Comparison of ENCODE assay signal across 12 mouse cellular contexts in the genomic region with DNA sequence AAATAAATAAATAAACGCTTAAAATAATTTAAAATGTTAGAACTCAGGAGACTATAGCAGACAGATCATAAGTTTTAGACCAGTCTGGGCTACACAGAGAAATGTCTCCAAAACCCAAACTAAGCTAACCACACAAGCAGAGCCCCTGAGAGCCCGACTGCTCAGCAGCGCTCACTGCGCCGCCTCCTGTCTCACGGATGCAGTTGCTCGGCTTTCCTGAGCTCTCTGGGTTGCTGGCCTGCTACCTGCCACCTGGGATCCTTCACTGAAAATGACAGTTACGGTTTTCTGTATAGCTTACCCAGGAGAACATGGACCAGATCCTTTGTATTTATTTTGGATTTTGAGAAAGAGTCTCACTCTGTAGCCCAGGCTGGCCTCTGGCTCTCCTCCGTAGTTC. TPM values are rescaled to one million over a fixed set of nuclear protein-coding genes. Genes with fewer than 3 reads are reported as not detected.
DNase-seq lines count a peak whose midpoint lies in the region; ATAC-seq and TF ChIP-seq lines count a peak whose summit lies in the region.
"Had no signal": no experiment of that assay in that cellular context is flagged by ENCODE, and none has a peak within 500 bp of the region (broad histone marks: within the 10 kb centered on the region; RNA-seq: fewer than 3 reads in every experiment).

No protein-coding gene starts in this region.

- no peaks in the 10 kb centered on the region for H3K27me3 ChIP-seq in CH12.LX (replicated peaks)
- no peaks in the 10 kb centered on the region for H3K27me3 ChIP-seq in embryonic facial prominence, embryonic 15.5 days
- no peaks in the 10 kb centered on the region for H3K27me3 ChIP-seq in stomach, postnatal 0 days (ENCODE audit: control insufficient read depth, insufficient read depth, low read length)

- WGBS in embryonic facial prominence, embryonic 15.5 days = 43% methylated on average over 9 of the region's 9 CpGs
- 41% methylated on average over 9 of the region's 9 CpGs for WGBS in stomach, postnatal 0 days

- 0 out of 2 replicates have a peak overlapping the region, but pooled peaks have one; percentile 8 for H3K9ac ChIP-seq in CH12.LX (ENCODE audit: insufficient read depth, low read depth)
- H3K9ac ChIP-seq in embryonic facial prominence, embryonic 15.5 days = no peak overlapping the region
- H3K9ac ChIP-seq in stomach, postnatal 0 days (ENCODE audit: low read length) = no peak overlapping the region

- TF ChIP-seq POLR2A in CH12.LX (IDR thresholded peaks at IDR 0.05; ENCODE audit: low read depth, low read length) = no peak

- no peak for ATAC-seq in embryonic facial prominence, embryonic 15.5 days (ENCODE audit: insufficient number of reproducible peaks, low FRiP score, low TSS enrichment, low read depth)
- ATAC-seq in stomach, postnatal 0 days (ENCODE audit: low FRiP score, low TSS enrichment) = no peak
- ATAC-seq: midbrain, embryonic 16.5 days had no signal

- H3K36me3 ChIP-seq in CH12.LX (replicated peaks in 1 of 2; ENCODE audit: control insufficient read depth in 1 of 2, insufficient read depth in 1 of 2, low read length in 1 of 2) = peaks cover 50 to 93% of the 10 kb centered on the region in 2 experiments
- peaks cover 5% of the 10 kb centered on the region for H3K36me3 ChIP-seq in embryonic facial prominence, embryonic 15.5 days
- no peaks in the 10 kb centered on the region for H3K36me3 ChIP-seq in stomach, postnatal 0 days (ENCODE audit: control insufficient read depth, insufficient read depth, low read length)

- H3K79me2 ChIP-seq in CH12.LX (replicated peaks; ENCODE audit: control insufficient read depth, extremely low read depth, insufficient read depth, poor library complexity, severe bottlenecking) = peaks cover 9% of the 10 kb centered on the region

- peaks cover 22% of the 10 kb centered on the region for H3K9me3 ChIP-seq in CH12.LX (replicated peaks; ENCODE audit: low read length)
- H3K9me3 ChIP-seq in embryonic facial prominence, embryonic 15.5 days (replicated peaks) = no peaks in the 10 kb centered on the region
- H3K9me3 ChIP-seq in stomach, postnatal 0 days (ENCODE audit: control insufficient read depth, low read length) = no peaks in the 10 kb centered on the region
- H3K9me3 ChIP-seq: heart, embryonic 10.5 days had no signal

- 0 out of 2 replicates have a peak overlapping the region, but pooled peaks have one; percentile 17 for H3K4me2 ChIP-seq in CH12.LX (ENCODE audit: insufficient read depth, low read depth, poor library complexity, severe bottlenecking)
- no peak overlapping the region for H3K4me2 ChIP-seq in embryonic facial prominence, embryonic 15.5 days (replicated peaks)
- H3K4me2 ChIP-seq in stomach, postnatal 0 days (replicated peaks; ENCODE audit: low read depth) = no peak overlapping the region

- dilution Hi-C loops in CH12.LX (cut with MboI; ENCODE audit: extremely low pct_ligation_motif_present, extremely low pct_unique_long_range_greater_than_20kb, low sequenced_read_pairs) = no loop called here

- peaks cover 0 to 24% of the 10 kb centered on the region in 2 experiments; a peak in 3 of 4 replicates for H3K4me1 ChIP-seq in CH12.LX (ENCODE audit: control insufficient read depth in 1 of 2, insufficient read depth in 2 of 2)
- peaks cover under 1% of the 10 kb centered on the region; the same call in 1 of the 2 replicates for H3K4me1 ChIP-seq in embryonic facial prominence, embryonic 15.5 days
- no peaks in the 10 kb centered on the region for H3K4me1 ChIP-seq in stomach, postnatal 0 days (replicated peaks; ENCODE audit: control insufficient read depth, insufficient read depth)

- DNase-seq in kidney, postnatal 4 days = peak; percentile 45 to 57
- DNase-seq in kidney, postnatal 36 days = no peak
- DNase-seq in CH12.LX (ENCODE audit: extremely low read depth) = no peak
- no peak for DNase-seq in stomach, postnatal 0 days (ENCODE audit: low spot score)
- no peak for DNase-seq in layer of hippocampus, adult 11-12 months (ENCODE audit: low spot score)
- DNase-seq in kidney, adult 18-20 months = no peak
- no peak for DNase-seq in kidney, postnatal 14 days
- DNase-seq: adrenal gland, adult 8-10 months; cerebellum, adult 2 months had no signal

- no peak overlapping the region for H3K4me3 ChIP-seq in CH12.LX (replicated peaks in 1 of 3; ENCODE audit: low read depth in 2 of 3, low read length in 2 of 3, poor library complexity in 1 of 3)
- no peak overlapping the region for H3K4me3 ChIP-seq in embryonic facial prominence, embryonic 15.5 days (replicated peaks)
- no peak overlapping the region for H3K4me3 ChIP-seq in stomach, postnatal 0 days (ENCODE audit: low read depth, low read length)
- H3K4me3 ChIP-seq: heart, embryonic 10.5 days had no signal

- H3K27ac ChIP-seq in CH12.LX (ENCODE audit: insufficient read depth, low read depth) = peak overlapping the region; percentile 38; the same call in 1 of the 2 replicates
- peak overlapping the region; percentile 28; the same call in 1 of the 2 replicates for H3K27ac ChIP-seq in embryonic facial prominence, embryonic 15.5 days (replicated peaks)
- peak overlapping the region; percentile 56; the same call in 1 of the 2 replicates for H3K27ac ChIP-seq in stomach, postnatal 0 days (replicated peaks)
- H3K27ac ChIP-seq: heart, embryonic 10.5 days had no signal

- TF ChIP-seq EP300 in CH12.LX (IDR thresholded peaks at IDR 0.05; ENCODE audit: low read length) = no peak
- TF ChIP-seq EP300 in stomach, postnatal 0 days (optimal IDR thresholded peaks at IDR 0.05) = no peak

- TF ChIP-seq CTCF in CH12.LX (conservative IDR thresholded peaks at IDR 0.05 in 1 of 2, IDR thresholded peaks at IDR 0.05 in 1 of 2; ENCODE audit: low read depth in 2 of 2, low read length in 2 of 2) = peak in 1 of 2 experiments; percentile 52; a peak in 2 of 4 replicates
- peak; percentile 59 for TF ChIP-seq CTCF in stomach, postnatal 0 days (IDR thresholded peaks at IDR 0.05; ENCODE audit: low read depth)

- in situ Hi-C loops in CH12.LX (cut with MboI; ENCODE audit: low pct_ligation_motif_present, low pct_unique_long_range_greater_than_20kb, low sequenced_read_pairs) = no loop called here

- TF ChIP-seq RAD21 in CH12.LX (IDR thresholded peaks at IDR 0.05; ENCODE audit: low read depth, low read length) = peak; percentile 33

TF ChIP-seq in CH12.LX, 34 proteins besides CTCF, POLR2A, EP300 and RAD21:
- TF ChIP-seq SMC3 (IDR thresholded peaks at IDR 0.05; ENCODE audit: low read depth, low read length) = peak; percentile 59
- TF ChIP-seq TBP (conservative IDR thresholded peaks at IDR 0.05; ENCODE audit: low read depth, low read length) = 0 out of 2 replicates have a peak, but pooled peaks have one; percentile 3
- no peak for TF ChIP-seq ELF1 (IDR thresholded peaks at IDR 0.05; ENCODE audit: low read depth, low read length)

RNA-seq across cellular contexts. Expression of gene Supt4a, which starts 17.0 kb away (rescaled TPM):
- total RNA-seq in CH12.LX (2012; rRNA removed) = 241 and 287 TPM in 2 replicates
- total RNA-seq in CH12.LX (2014; rRNA removed) = 251 and 256 TPM in 2 replicates
- polyA plus RNA-seq in CH12.LX (2012; ENCODE audit: insufficient read length, low read depth) = 220 and 229 TPM in 2 replicates
- polyA plus RNA-seq in embryonic facial prominence, embryonic 15.5 days (2015; fragmentation: Nextera tagmentation; extraction: Ambion mirVana) = 158 and 165 TPM in 2 replicates
- 119 and 121 TPM in 2 replicates for polyA plus RNA-seq in stomach, postnatal 0 days (2015; fragmentation: Nextera tagmentation; extraction: Ambion mirVana)

RNA-seq across cellular contexts. Expression of gene Tspoap1, which starts 40.0 kb away (rescaled TPM):
- total RNA-seq in CH12.LX (2012; rRNA removed) (19.9 and 36.9 TPM in 2 replicates), CH12.LX (2014; rRNA removed) (12.8 and 16.5 TPM in 2 replicates)
- polyA plus RNA-seq in CH12.LX (2012; ENCODE audit: insufficient read length, low read depth) = 11.6 and 12.3 TPM in 2 replicates
- 4.0 and 5.9 TPM in 2 replicates for polyA plus RNA-seq in embryonic facial prominence, embryonic 15.5 days (2015; fragmentation: Nextera tagmentation; extraction: Ambion mirVana)
- polyA plus RNA-seq in stomach, postnatal 0 days (2015; fragmentation: Nextera tagmentation; extraction: Ambion mirVana) = 0.56 and 0.70 TPM in 2 replicates

RNA-seq across cellular contexts. Expression of gene Rnf43, which starts 57.8 kb away (rescaled TPM):
- 23.8 and 27.7 TPM in 2 replicates for total RNA-seq in CH12.LX (2012; rRNA removed)
- 10.7 and 12.2 TPM in 2 replicates for total RNA-seq in CH12.LX (2014; rRNA removed)
- 26.3 and 27.8 TPM in 2 replicates for polyA plus RNA-seq in CH12.LX (2012; ENCODE audit: insufficient read length, low read depth)
- polyA plus RNA-seq in embryonic facial prominence, embryonic 15.5 days (2015; fragmentation: Nextera tagmentation; extraction: Ambion mirVana) = 8.7 and 9.2 TPM in 2 replicates
- 6.6 and 7.4 TPM in 2 replicates for polyA plus RNA-seq in stomach, postnatal 0 days (2015; fragmentation: Nextera tagmentation; extraction: Ambion mirVana)

Comparison
In these comparisons a context has a peak if more than half of its experiments do, and no peak if none do; other contexts are left out.
1. DNase-seq: peak in kidney, postnatal 4 days (2 of 2); none in kidney, postnatal 36 days (0 of 2), CH12.LX (single experiment), stomach, postnatal 0 days (single experiment), layer of hippocampus, adult 11-12 months (single experiment), kidney, adult 18-20 months (single experiment) and kidney, postnatal 14 days (single experiment).
2. Peak in every context shown above with its lines, with median percentiles within 50 percentile points of each other: H3K27ac ChIP-seq.